Mouse (Mus musculus): ENCODE measurements at regions not wholly inside any gene's neighbourhood (a gene's known extent, or its start where the extent isn't known, plus 50 kb on each side); places are given as distances from the start of the nearest gene placed in this dataset.

- TF ChIP-seq GATA1 (IDR thresholded peaks at IDR 0.05; ENCODE audit: borderline replicate concordance, low read length): no peak
- TF ChIP-seq FLI1 (IDR thresholded peaks at IDR 0.05; ENCODE audit: low read length): no peak
Observed at GRCm38 (mm10) chr17:88143378-88143943, 78.4 kb upstream of the Fbxo11 start.

All from megakaryocyte, embryonic 14.5 days (primary cell).